Mouse (Mus musculus): ENCODE results near the gene Actl6a. TPM values are rescaled to one million over a fixed set of nuclear protein-coding genes. Genes with fewer than 3 reads are reported as not detected.
"Not testable (repeated sequence)": the region's sequence is repeated elsewhere in the genome, so short reads cannot be mapped to it uniquely, and the experiment has no call there.

Gene Actl6a
- 58.0 and 58.6 TPM in 2 replicates for polyA plus RNA-seq (2015; fragmentation: Nextera tagmentation; extraction: Ambion mirVana)

- H3K27me3 ChIP-seq (ENCODE audit: control insufficient read depth, insufficient read depth, low read length); H3K9ac ChIP-seq (ENCODE audit: low read length); H3K4me3 ChIP-seq (ENCODE audit: low read depth, low read length); H3K36me3 ChIP-seq (ENCODE audit: control insufficient read depth, insufficient read depth, low read length); H3K4me2 ChIP-seq (replicated peaks; ENCODE audit: low read depth); H3K27ac ChIP-seq (replicated peaks); ATAC-seq (ENCODE audit: low FRiP score, low TSS enrichment); H3K4me1 ChIP-seq (replicated peaks; ENCODE audit: control insufficient read depth, insufficient read depth); H3K9me3 ChIP-seq (ENCODE audit: control insufficient read depth, low read length); DNase-seq (ENCODE audit: low spot score): not testable (repeated sequence)
- 77% methylated on average over 9 of the region's 9 CpGs for WGBS
These were observed at the start of gene Actl6a for GRCm38 (mm10) chr3:32705647-32706348. Gene Actl6a (plus strand): TSS chr3:32706298.

GRCm38 (mm10) chr3:32656398-32656994, 49.6 kb upstream of the Actl6a start:
- H3K9me3 ChIP-seq (ENCODE audit: control insufficient read depth, low read length) = no peaks in the 10 kb centered on the region
- DNase-seq (ENCODE audit: low spot score) = no peak
- no peaks in the 10 kb centered on the region for H3K4me1 ChIP-seq (replicated peaks; ENCODE audit: control insufficient read depth, insufficient read depth)
- no peak overlapping the region for H3K27ac ChIP-seq (replicated peaks)
- ATAC-seq (ENCODE audit: low FRiP score, low TSS enrichment) = no peak
- H3K4me3 ChIP-seq (ENCODE audit: low read depth, low read length) = no peak overlapping the region
- no peak overlapping the region for H3K9ac ChIP-seq (ENCODE audit: low read length)
- TF ChIP-seq EP300 (optimal IDR thresholded peaks at IDR 0.05) = no peak
- WGBS = 58% methylated on average over 10 of the region's 10 CpGs
- no peaks in the 10 kb centered on the region for H3K36me3 ChIP-seq (ENCODE audit: control insufficient read depth, insufficient read depth, low read length)
- H3K4me2 ChIP-seq (replicated peaks; ENCODE audit: low read depth) = no peak overlapping the region
- H3K27me3 ChIP-seq (ENCODE audit: control insufficient read depth, insufficient read depth, low read length) = no peaks in the 10 kb centered on the region

GRCm38 (mm10) chr3:32658401-32658800, 47.7 kb upstream of the Actl6a start:
- peak overlapping the region; percentile 35 for H3K4me2 ChIP-seq (replicated peaks; ENCODE audit: low read depth)
- no peak overlapping the region for H3K27ac ChIP-seq (replicated peaks)
- peak overlapping the region; percentile 0; the same call in 1 of the 2 replicates for H3K4me3 ChIP-seq (ENCODE audit: low read depth, low read length)
- WGBS = 61% methylated on average over 7 of the region's 7 CpGs
- no peaks in the 10 kb centered on the region for H3K4me1 ChIP-seq (replicated peaks; ENCODE audit: control insufficient read depth, insufficient read depth)
- no peaks in the 10 kb centered on the region for H3K27me3 ChIP-seq (ENCODE audit: control insufficient read depth, insufficient read depth, low read length)
- TF ChIP-seq CTCF (IDR thresholded peaks at IDR 0.05; ENCODE audit: low read depth) (no peak), EP300 (optimal IDR thresholded peaks at IDR 0.05) (no peak)
- ATAC-seq (ENCODE audit: low FRiP score, low TSS enrichment) (no peak), DNase-seq (ENCODE audit: low spot score) (no peak)
- H3K9ac ChIP-seq (ENCODE audit: low read length) = no peak overlapping the region
- no peaks in the 10 kb centered on the region for H3K9me3 ChIP-seq (ENCODE audit: control insufficient read depth, low read length)
- H3K36me3 ChIP-seq (ENCODE audit: control insufficient read depth, insufficient read depth, low read length) = no peaks in the 10 kb centered on the region

DNA sequence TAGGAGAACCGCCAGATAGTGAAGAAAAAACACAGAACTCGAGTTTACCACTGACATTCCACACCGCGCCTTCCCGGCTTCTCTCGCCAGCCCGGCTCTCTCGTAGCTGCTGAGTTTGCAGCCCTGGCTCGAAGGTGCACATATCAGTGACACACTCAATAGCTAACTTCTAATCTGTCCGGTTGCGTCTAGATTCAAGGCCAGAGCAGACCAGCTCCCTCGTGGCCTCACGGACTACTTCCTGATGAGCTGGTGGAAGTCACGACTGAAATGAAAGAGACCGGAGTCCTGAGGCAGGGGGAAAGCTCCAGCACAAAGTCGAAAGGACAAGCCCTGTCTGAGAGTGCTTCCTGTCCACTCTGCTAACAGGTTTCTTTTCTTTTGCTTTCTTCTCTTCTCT, 47.3 kb upstream of the Actl6a start:
- WGBS = 55% methylated on average over 16 of the region's 16 CpGs
- peak overlapping the region; percentile 0; the same call in 1 of the 2 replicates for H3K4me3 ChIP-seq (ENCODE audit: low read depth, low read length)
- peak overlapping the region; percentile 35 for H3K4me2 ChIP-seq (replicated peaks; ENCODE audit: low read depth)
- TF ChIP-seq CTCF (IDR thresholded peaks at IDR 0.05; ENCODE audit: low read depth) (no peak), EP300 (optimal IDR thresholded peaks at IDR 0.05) (no peak)
- H3K9me3 ChIP-seq (ENCODE audit: control insufficient read depth, low read length) = no peaks in the 10 kb centered on the region
- 0 out of 2 replicates have a peak, but pooled peaks have one; percentile 65 for ATAC-seq (ENCODE audit: low FRiP score, low TSS enrichment)
- peak; percentile 32 for DNase-seq (ENCODE audit: low spot score)
- no peaks in the 10 kb centered on the region for H3K27me3 ChIP-seq (ENCODE audit: control insufficient read depth, insufficient read depth, low read length)
- no peaks in the 10 kb centered on the region for H3K4me1 ChIP-seq (replicated peaks; ENCODE audit: control insufficient read depth, insufficient read depth)
- no peaks in the 10 kb centered on the region for H3K36me3 ChIP-seq (ENCODE audit: control insufficient read depth, insufficient read depth, low read length)
- H3K9ac ChIP-seq (ENCODE audit: low read length) = 0 out of 2 replicates have a peak overlapping the region, but pooled peaks have one; percentile 27
- H3K27ac ChIP-seq (replicated peaks) = no peak overlapping the region

DNA sequence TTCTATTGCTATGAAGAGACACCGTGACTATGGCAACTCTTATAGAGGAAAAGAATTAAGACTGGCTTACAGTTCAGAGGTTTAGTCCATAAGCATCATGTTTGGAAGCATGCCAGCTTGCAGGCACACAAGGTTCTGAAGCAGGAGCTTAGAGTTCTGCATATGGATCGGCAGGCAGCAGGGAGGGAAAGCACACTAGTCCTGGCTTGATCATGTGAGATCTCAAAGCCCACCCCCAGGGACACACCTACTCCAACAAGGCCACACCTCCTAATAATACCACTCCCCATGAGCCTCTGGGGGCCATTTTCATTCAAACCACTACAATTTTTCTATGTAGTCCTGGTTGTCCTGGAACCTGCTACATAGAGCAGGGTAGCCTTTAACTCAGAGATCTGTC, 46.6 kb upstream of the Actl6a start:
- no peak for ATAC-seq (ENCODE audit: low FRiP score, low TSS enrichment)
- no peak for DNase-seq (ENCODE audit: low spot score)
- TF ChIP-seq EP300 (optimal IDR thresholded peaks at IDR 0.05) (no peak), CTCF (IDR thresholded peaks at IDR 0.05; ENCODE audit: low read depth) (no peak)
- Histone ChIP-seq H3K27ac (replicated peaks) (no peak overlapping the region), H3K4me2 (replicated peaks; ENCODE audit: low read depth) (no peak overlapping the region), H3K36me3 (ENCODE audit: control insufficient read depth, insufficient read depth, low read length) (no peaks in the 10 kb centered on the region), H3K9ac (ENCODE audit: low read length) (no peak overlapping the region), H3K27me3 (ENCODE audit: control insufficient read depth, insufficient read depth, low read length) (no peaks in the 10 kb centered on the region), H3K4me1 (replicated peaks; ENCODE audit: control insufficient read depth, insufficient read depth) (no peaks in the 10 kb centered on the region), H3K9me3 (ENCODE audit: control insufficient read depth, low read length) (no peaks in the 10 kb centered on the region), H3K4me3 (ENCODE audit: low read depth, low read length) (no peak overlapping the region)
- WGBS = 72% methylated on average over 2 of the region's 2 CpGs

- no peak overlapping the region for H3K4me3 ChIP-seq (ENCODE audit: low read depth, low read length)
- DNase-seq (ENCODE audit: low spot score) (no peak), ATAC-seq (ENCODE audit: low FRiP score, low TSS enrichment) (no peak)
- no peaks in the 10 kb centered on the region for H3K27me3 ChIP-seq (ENCODE audit: control insufficient read depth, insufficient read depth, low read length)
- no peaks in the 10 kb centered on the region for H3K4me1 ChIP-seq (replicated peaks; ENCODE audit: control insufficient read depth, insufficient read depth)
- no peak overlapping the region for H3K27ac ChIP-seq (replicated peaks)
- H3K4me2 ChIP-seq (replicated peaks; ENCODE audit: low read depth) = no peak overlapping the region
- H3K9ac ChIP-seq (ENCODE audit: low read length) = no peak overlapping the region
- no peaks in the 10 kb centered on the region for H3K9me3 ChIP-seq (ENCODE audit: control insufficient read depth, low read length)
- no peak for TF ChIP-seq CTCF (IDR thresholded peaks at IDR 0.05; ENCODE audit: low read depth)
- H3K36me3 ChIP-seq (ENCODE audit: control insufficient read depth, insufficient read depth, low read length) = no peaks in the 10 kb centered on the region
- WGBS = 57% methylated on average over 8 of the region's 8 CpGs
These were observed 45.8 kb upstream of the Actl6a start for GRCm38 (mm10) chr3:32660276-32660675.
